Mouse (Mus musculus) megakaryocyte, embryonic 14.5 days (primary cell): ENCODE results near the gene Gm11011. TPM values are rescaled to one million over a fixed set of nuclear protein-coding genes. Genes with fewer than 3 reads are reported as not detected.
A peak's percentile ranks its signal among the peaks of the same experiment; 100 is the strongest.

Source experiments
- H3K27me3 ChIP-seq: replicated peaks from 2 replicates; pipeline ENCODE3; 2012; ENCODE audit warnings: inconsistent platforms
- H3K36me3 ChIP-seq: replicated peaks from 2 replicates; pipeline ENCODE3; 2012; ENCODE audit warnings: low read length, inconsistent platforms, mixed read lengths
- H3K4me1 ChIP-seq: 2 replicates; pipeline ENCODE4 v1.6.1; 2012; ENCODE audit warnings: inconsistent platforms
- H3K4me3 ChIP-seq: replicated peaks from 2 replicates; pipeline ENCODE3; 2012; ENCODE audit warnings: moderate library complexity, mild to moderate bottlenecking, inconsistent platforms
- H3K9me3 ChIP-seq: 2 replicates; pipeline ENCODE4 v1.6.1; 2012; ENCODE audit warnings: inconsistent platforms
- FLI1 ChIP-seq: IDR thresholded peaks from 2 replicates; pipeline ENCODE4 v1.6.1; 2012; ENCODE audit warnings: low read length, inconsistent platforms, mixed read lengths
- GATA1 ChIP-seq: IDR thresholded peaks from 3 replicates; pipeline ENCODE4 v1.6.1; 2012; ENCODE audit warnings: mixed read lengths, low read length, inconsistent platforms, borderline replicate concordance
- polyA plus RNA-seq: library from polyadenylated mRNA; stranded (reverse); fragments of >175 nt; gene quantifications from 2 replicates; pipeline ENCODE4 v1.2.3, GENCODE M21; 2012; ENCODE audit warnings: low replicate concordance; ENCODE audit not compliant: insufficient read depth

The Gm11011 gene
- polyA plus RNA-seq, 1 experiment: not detected

DNA sequence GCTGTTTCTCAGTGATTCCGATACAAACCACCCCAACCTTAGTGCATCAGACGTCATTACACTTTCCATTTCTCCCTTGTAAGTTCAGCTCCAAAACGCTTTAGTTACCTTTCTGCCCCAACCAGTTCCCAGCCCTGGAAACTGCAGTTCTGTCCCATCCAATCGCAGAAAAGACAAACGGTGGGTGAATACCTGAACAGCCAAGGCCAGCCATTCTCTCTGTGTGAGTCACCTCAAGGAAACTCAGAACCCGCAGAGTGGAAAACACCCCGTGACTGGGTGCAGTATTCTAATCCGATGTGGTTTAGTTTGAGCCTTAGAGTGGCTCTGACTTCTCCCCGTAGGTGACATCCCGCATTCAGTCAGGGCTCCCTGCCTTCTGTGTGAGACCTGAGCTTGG lies 2.2 kb upstream of the Gm11011 start:
- H3K9me3 ChIP-seq: peaks cover 81% of the 10 kb centered on the region

DNA sequence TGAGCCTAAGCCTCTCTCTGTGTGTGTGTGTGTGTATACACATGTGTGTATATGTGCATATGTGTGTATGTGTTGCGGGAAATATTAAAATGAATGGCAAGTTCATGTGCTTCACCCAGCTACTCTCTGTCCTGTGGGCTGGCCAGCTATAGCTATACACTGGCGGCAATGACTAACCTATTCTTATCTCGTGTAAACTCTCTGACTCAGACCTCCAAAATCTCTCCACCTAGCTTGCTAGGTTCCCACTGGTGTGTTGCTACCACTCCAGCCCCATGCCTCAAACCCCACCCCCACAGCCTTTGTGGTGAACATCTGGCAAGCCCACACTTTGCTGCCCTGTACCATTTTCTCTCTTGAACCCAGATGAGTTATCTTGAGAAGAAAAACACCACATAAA lies 857 bp downstream of the Gm11011 start:
- TF ChIP-seq FLI1 (no peak), GATA1 (no peak)
- H3K4me3 ChIP-seq: no peak overlapping the region

More for the DNA sequence above, 2.2 kb upstream of the Gm11011 start:
- no peak overlapping the region for H3K4me3 ChIP-seq
- H3K4me1 ChIP-seq: no peaks in the 10 kb centered on the region
- no peaks in the 10 kb centered on the region for H3K27me3 ChIP-seq
- no peaks in the 10 kb centered on the region for H3K36me3 ChIP-seq
- TF ChIP-seq FLI1 (no peak), GATA1 (no peak)

DNA sequence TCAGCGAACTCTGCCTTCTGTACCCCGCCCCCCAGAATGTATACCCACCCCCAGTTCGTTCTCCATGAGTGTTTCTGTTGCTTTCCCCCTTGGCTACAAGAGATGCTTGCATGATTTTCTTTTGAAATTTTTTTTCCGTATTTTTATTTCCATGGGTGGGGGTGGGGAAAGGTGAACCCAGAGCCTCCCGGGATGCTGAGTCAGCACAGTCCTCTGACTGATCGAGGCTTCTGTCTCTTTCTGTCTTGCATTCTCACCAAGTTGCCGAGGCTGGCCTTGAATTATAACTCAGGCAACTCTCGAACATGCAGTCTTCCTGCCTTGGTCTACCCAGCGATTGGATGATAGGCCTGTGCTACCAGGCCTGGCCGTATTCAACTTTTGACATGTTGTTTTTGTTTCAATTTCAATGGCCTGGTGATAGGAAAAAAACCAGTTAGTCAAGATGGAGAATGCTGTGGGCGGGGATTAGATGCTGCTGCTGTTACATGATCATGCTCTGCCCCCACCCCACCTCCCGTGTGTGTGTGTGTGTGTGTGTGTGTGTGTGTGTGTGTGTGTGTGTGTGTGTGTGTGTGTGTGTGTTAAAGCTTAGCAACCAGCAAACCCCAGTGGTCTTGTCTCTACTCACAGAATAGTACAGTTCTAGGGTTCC lies 1.8 kb downstream of the Gm11011 start:
- TF ChIP-seq GATA1: no peak
- TF ChIP-seq FLI1: no peak
- Histone ChIP-seq H3K27me3 (no peaks in the 10 kb centered on the region), H3K36me3 (no peaks in the 10 kb centered on the region), H3K9me3 (peaks cover 73% of the 10 kb centered on the region), H3K4me3 (no peak overlapping the region), H3K4me1 (no peaks in the 10 kb centered on the region)

More for the DNA sequence above, 857 bp downstream of the Gm11011 start:
- Histone ChIP-seq H3K27me3 (no peaks in the 10 kb centered on the region), H3K36me3 (no peaks in the 10 kb centered on the region), H3K9me3 (peaks cover 75% of the 10 kb centered on the region), H3K4me1 (no peaks in the 10 kb centered on the region)

DNA sequence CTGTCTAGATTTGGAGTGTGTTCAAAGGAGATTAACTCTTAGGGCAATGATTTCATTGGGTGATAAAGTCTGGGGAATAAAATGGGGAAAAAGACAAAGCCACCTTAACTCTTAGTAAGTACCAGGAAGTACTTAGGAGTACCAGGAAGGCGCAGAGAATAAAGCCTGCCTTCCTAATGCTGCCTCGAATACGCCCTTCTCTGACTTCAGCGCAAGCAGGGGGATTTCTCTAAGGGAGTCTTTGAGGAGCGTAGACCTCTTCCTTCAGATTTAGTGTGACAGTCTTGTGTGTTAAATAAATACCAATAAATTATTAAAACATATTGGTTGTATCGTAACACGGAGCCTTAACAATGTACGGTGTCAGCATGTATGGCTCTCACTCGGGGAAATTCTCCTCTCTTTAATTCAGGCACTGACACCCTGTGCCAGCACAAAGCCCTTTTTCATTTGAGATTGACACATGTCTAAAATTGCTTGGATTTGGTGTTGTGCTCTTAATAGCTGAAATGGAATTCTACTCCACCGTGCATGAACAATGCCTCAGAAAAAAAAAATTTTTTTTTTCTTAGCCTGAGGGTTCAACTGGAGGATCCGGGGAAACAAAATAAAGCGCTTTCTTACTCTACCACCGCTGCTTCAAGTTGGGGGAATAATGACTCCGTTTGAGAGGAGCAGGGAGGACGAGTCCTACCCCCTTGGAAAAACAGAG lies 2.6 kb downstream of the Gm11011 start:
- Histone ChIP-seq H3K4me3 (no peak overlapping the region), H3K27me3 (no peaks in the 10 kb centered on the region), H3K36me3 (no peaks in the 10 kb centered on the region), H3K4me1 (no peaks in the 10 kb centered on the region), H3K9me3 (peaks cover 72% of the 10 kb centered on the region)
- no peak for TF ChIP-seq FLI1
- TF ChIP-seq GATA1: no peak

DNA sequence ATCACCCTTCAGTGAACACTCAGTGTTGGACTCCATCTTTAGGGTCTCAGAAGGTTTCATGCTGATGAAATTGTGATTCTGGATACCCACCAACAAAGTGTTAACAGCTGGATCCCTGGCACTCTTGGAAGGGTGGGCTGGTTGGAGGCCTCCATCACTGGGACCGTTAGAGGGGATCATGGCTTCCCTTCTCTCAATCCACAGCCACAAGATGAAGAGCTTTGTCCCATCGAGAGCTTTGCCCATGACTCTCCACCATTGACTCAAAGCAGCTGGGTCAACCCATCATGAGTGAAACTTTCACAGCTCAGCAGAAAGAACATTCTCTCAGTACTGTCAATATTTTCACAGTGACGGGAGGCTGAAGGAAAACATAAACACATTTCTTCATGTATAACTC lies 4.1 kb downstream of the Gm11011 start:
- TF ChIP-seq GATA1: no peak
- H3K9me3 ChIP-seq: peaks cover 68% of the 10 kb centered on the region

DNA sequence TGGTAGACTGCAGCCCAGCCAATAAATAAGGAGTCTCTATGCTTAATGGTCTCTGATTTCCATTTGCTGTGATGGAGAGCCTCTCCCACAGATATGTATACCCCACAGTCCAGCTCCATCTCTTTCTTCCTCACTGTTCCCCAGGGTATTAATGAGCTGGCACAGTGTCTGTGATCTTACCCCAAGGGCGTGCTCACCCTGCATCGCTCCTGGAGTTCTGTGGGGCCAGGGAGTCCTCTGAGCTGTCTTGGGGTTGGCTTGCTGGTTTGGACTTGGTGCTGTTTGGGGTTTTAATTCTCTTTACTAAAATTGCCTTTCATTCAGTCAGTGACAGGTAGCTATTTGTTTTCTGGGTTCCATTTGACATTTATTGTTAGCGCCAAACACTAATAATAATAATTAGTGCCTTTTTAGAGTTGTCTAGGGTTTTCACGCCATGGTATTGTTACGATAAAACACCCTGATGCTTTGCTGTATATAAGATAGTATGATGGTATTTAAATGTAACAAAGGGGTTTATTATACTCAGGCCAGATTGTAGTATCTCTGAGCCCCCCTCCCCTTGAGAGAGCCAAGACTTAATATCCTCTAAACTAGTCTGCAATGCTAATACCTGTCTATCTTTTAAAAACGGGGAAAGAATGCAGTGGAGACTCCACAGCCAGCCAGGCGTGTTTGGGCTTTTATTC lies 9.9 kb downstream of the Gm11011 start:
- no peak for TF ChIP-seq FLI1
- TF ChIP-seq GATA1: no peak
- Histone ChIP-seq H3K9me3 (peaks cover 67% of the 10 kb centered on the region), H3K4me3 (peak overlapping the region; percentile 42), H3K36me3 (no peaks in the 10 kb centered on the region), H3K4me1 (no peaks in the 10 kb centered on the region), H3K27me3 (no peaks in the 10 kb centered on the region)

More for the DNA sequence above, 4.1 kb downstream of the Gm11011 start:
- Histone ChIP-seq H3K27me3 (no peaks in the 10 kb centered on the region), H3K36me3 (no peaks in the 10 kb centered on the region), H3K4me3 (no peak overlapping the region), H3K4me1 (no peaks in the 10 kb centered on the region)

DNA sequence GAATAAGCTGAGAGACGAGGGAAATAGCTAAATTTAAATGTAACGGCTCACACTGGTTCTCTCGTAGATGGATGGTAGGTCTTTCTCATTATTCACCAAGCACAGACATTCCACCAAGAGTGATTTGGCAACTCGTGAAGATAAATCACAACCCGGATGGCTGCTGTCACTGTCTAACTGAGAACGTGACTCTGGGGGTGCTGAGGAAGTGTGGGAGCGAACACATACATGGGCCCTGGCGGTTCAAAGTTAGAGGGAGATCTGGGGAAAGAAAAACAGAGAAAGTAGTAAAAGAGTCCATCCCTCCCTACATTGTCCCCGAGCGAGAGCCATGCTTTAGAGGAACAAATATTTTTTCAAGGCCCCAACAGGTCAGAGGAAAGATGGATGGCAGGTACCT lies 17.5 kb downstream of the Gm11011 start:
- no peak for TF ChIP-seq FLI1
- TF ChIP-seq GATA1: no peak
- H3K9me3 ChIP-seq: peaks cover 62% of the 10 kb centered on the region
- no peak overlapping the region for H3K4me3 ChIP-seq

DNA sequence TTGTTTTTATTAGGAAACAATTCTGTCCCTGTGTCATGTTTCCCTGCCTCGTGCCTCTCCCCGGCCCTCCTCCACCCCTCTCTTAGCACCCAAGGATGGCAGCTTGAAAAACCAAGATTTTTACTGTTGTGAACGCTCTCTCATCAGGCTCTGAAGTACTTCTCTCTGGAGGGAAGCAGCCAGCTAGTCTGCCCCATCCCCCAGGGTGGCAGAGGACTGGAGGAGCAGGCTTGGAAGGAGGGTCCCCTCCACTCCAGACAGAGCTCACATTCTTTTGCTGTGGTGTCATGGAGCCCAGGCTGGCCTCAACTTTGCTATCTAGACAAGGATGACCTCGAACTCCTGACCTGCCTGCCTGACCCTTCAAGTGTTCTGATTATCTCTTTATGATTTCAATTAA lies 21.4 kb downstream of the Gm11011 start:
- Histone ChIP-seq H3K27me3 (no peaks in the 10 kb centered on the region), H3K4me1 (no peaks in the 10 kb centered on the region), H3K4me3 (no peak overlapping the region), H3K9me3 (peaks cover 72% of the 10 kb centered on the region), H3K36me3 (no peaks in the 10 kb centered on the region)
- TF ChIP-seq GATA1: no peak
- TF ChIP-seq FLI1: no peak

More for the DNA sequence above, 17.5 kb downstream of the Gm11011 start:
- Histone ChIP-seq H3K36me3 (no peaks in the 10 kb centered on the region), H3K27me3 (no peaks in the 10 kb centered on the region), H3K4me1 (no peaks in the 10 kb centered on the region)

DNA sequence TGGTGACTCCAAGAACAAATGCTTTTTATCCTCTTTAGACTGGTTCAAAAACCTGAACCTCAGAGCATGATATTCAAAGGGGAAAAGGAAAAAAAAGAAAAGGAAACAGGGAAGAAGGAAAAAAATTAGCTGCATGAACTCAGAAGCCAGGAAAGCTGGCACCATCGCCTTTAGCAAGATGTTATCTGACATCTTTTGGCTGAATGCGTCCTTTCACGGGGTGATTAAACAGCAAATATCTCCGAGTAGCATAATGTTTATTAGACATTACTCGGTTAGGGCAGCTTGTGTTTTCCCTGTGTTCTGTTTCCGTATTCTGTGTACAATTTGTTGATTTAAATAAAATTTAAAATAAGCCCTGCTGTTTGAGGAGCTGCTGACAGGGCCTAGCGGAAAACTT lies 21.8 kb downstream of the Gm11011 start:
- no peaks in the 10 kb centered on the region for H3K27me3 ChIP-seq
- H3K4me1 ChIP-seq: no peaks in the 10 kb centered on the region
- H3K9me3 ChIP-seq: peaks cover 72% of the 10 kb centered on the region
- no peak overlapping the region for H3K4me3 ChIP-seq
- TF ChIP-seq FLI1: no peak
- no peak for TF ChIP-seq GATA1
- no peaks in the 10 kb centered on the region for H3K36me3 ChIP-seq

DNA sequence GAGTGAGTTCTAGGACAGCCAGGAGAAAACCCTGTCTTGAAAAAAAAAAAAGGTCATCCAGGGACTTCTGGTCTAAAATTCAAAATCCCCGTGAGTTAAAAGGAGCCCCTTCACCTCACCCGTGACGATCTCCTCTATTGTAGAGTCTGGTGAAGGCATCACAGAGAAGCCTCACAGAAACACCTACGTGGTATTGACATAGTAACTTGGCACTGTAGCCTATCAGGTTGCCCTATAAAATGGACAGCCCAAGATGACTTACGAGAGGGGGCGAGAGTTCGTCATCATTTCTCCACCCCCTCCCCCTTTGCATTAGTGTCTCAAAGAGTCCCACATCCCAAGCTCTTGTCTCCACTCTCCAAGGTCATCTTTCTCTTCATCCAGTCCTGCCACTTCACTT lies 41.9 kb downstream of the Gm11011 start:
- H3K27me3 ChIP-seq: no peaks in the 10 kb centered on the region
- no peak overlapping the region for H3K4me3 ChIP-seq
- H3K36me3 ChIP-seq: no peaks in the 10 kb centered on the region
- no peaks in the 10 kb centered on the region for H3K4me1 ChIP-seq
- H3K9me3 ChIP-seq: peaks cover 78% of the 10 kb centered on the region
- no peak for TF ChIP-seq GATA1
- no peak for TF ChIP-seq FLI1
